Mouse (Mus musculus) ES-E14 (cell line): ENCODE measurements at regions not wholly inside any gene's neighbourhood (a gene's known extent, or its start where the extent isn't known, plus 50 kb on each side); places are given as distances from the start of the nearest gene placed in this dataset.

Experiments
- HCFC1 ChIP-seq: IDR thresholded peaks from 2 replicates; pipeline ENCODE4 v1.6.1; 2012; ENCODE audit warnings: low read length, inconsistent platforms, borderline replicate concordance; ENCODE audit not compliant: insufficient read depth
- MAFK ChIP-seq: IDR thresholded peaks from 2 replicates; pipeline ENCODE4 v1.6.1; 2014; ENCODE audit warnings: mild to moderate bottlenecking, low read depth, low read length, inconsistent platforms; ENCODE audit not compliant: insufficient read depth
- ZC3H11A ChIP-seq: IDR thresholded peaks from 2 replicates; pipeline ENCODE4 v1.6.1; 2012; ENCODE audit warnings: low read depth, mild to moderate bottlenecking, inconsistent platforms, low read length, borderline replicate concordance
- ZNF384 ChIP-seq: IDR thresholded peaks from 2 replicates; pipeline ENCODE4 v1.6.1; 2012; ENCODE audit warnings: low read depth, low read length, inconsistent platforms

GRCm38 (mm10) chr1:125100596-125100995 lies 334.9 kb downstream of the Actr3 start:
- TF ChIP-seq MAFK, result no peak
- TF ChIP-seq HCFC1, result no peak
- no peak for TF ChIP-seq ZC3H11A
- no peak for TF ChIP-seq ZNF384
